Mouse (Mus musculus) embryonic fibroblast, embryonic 13.5 days (primary cell): ENCODE measurements at regions not wholly inside any gene's neighbourhood (a gene's known extent, or its start where the extent isn't known, plus 50 kb on each side); places are given as distances from the start of the nearest gene placed in this dataset.

Experiments used
- CTCF ChIP-seq: IDR thresholded peaks from 2 replicates; pipeline ENCODE4 v1.5.1; 2011; ENCODE audit warnings: mild to moderate bottlenecking, control low read depth, low read length, moderate library complexity, borderline replicate concordance; ENCODE audit not compliant: insufficient read depth
- POLR2A ChIP-seq: IDR thresholded peaks from 2 replicates; pipeline ENCODE4 v1.6.1; 2011; ENCODE audit warnings: low read depth, mild to moderate bottlenecking, control low read depth, low read length, moderate library complexity

GRCm38 (mm10) chr5:53378599-53378998 is 87.4 kb upstream of the Rbpj start:
- no peak for TF ChIP-seq POLR2A
- no peak for TF ChIP-seq CTCF
